Mouse (Mus musculus): ENCODE results near the gene Trim30b.
"Not testable (repeated sequence)": the region's sequence is repeated elsewhere in the genome, so short reads cannot be mapped to it uniquely, and the experiment has no call there.

Gene Trim30b

GRCm38 (mm10) chr7:104369736-104370414, at the start of gene Trim30b:
TSS of gene Trim30b (minus strand) at chr7:104369884.
- peak; percentile 30 for DNase-seq

DNA sequence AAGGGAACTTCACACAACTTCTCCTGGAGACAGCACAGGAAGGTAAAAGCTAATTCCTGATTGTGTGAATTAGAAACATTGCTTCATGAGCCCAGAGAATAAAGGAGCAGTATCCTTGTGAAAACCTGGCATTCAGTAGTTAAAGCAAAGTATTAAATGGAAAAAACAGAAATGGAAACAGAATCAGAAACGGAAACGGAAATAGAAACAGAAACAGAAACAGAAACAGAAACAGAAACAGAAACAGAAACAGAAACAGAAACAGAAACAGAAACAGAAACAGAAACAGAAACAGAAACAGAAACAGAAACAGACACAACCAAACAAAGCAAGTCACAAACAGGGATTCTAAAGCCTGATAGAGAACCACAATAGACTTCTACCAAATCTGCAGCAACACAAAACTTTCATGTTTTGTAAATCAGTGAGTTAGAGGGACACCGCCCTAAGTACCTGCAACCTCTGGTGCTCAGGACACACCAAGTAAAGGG, 34.8 kb upstream of the Trim30b start:
- no peak for DNase-seq

- no peak for DNase-seq
Observed at GRCm38 (mm10) chr7:104401140-104401539, 31.5 kb upstream of the Trim30b start.

DNA sequence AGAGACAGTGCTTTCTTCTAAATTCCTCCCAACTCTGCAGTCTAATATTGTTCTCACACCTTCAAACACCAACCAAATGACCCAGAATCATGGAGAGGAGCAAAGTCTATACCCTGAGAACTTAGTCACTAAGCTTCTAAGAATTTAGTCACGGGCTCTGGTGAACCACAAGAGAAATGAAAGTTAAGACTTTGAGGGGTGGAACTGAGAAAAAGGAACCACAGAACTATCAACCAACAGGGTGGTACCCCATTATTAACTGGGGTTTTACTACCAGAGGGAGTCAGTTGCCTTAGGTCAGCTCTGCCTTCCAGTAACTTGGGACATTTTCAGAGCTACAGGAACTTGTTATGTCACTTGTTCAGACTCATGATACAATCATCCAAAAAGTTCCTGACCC, 31.0 kb upstream of the Trim30b start, which contains the start of gene Trim30c:
Gene Trim30c, minus strand, starts transcription at position 140 of the 400 bp plus-strand sequence.
- DNase-seq, result no peak

GRCm38 (mm10) chr7:104398492-104398891, 28.8 kb upstream of the Trim30b start:
- DNase-seq, result no peak

GRCm38 (mm10) chr7:104366339-104366738, 3.3 kb downstream of the Trim30b start:
- no peak for DNase-seq

- DNase-seq, result no peak
Observed at GRCm38 (mm10) chr7:104353600-104353967, 16.1 kb downstream of the Trim30b start.

- DNase-seq, result peak; percentile 76
Observed at GRCm38 (mm10) chr7:104352717-104353599, 16.7 kb downstream of the Trim30b start, which contains the start of gene Trim12c. TSS of gene Trim12c (minus strand) at chr7:104353362.

GRCm38 (mm10) chr7:104348043-104348442, 21.6 kb downstream of the Trim30b start:
- not testable (repeated sequence) for DNase-seq

DNA sequence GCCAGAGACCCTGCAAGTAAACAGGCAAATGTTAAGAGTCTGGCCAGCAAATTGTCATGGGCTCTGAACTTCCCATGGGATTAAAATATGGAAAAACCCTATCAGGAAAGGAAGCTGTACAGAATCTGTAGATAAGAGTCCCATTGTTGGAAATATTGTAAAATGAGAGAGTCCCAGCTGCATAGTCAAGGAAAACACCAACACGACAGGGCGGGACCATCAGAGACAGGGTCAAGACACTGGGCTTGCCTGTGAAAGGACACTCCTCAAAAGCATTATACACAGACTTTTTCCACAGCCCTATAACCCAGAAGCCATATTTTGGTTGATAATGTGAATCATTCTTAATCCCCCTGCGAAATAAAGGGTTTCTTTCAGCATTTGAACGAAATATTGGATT, 28.9 kb downstream of the Trim30b start:
- not testable (repeated sequence) for DNase-seq

GRCm38 (mm10) chr7:104335547-104335946, 34.1 kb downstream of the Trim30b start:
- DNase-seq, result not testable (repeated sequence)

DNA sequence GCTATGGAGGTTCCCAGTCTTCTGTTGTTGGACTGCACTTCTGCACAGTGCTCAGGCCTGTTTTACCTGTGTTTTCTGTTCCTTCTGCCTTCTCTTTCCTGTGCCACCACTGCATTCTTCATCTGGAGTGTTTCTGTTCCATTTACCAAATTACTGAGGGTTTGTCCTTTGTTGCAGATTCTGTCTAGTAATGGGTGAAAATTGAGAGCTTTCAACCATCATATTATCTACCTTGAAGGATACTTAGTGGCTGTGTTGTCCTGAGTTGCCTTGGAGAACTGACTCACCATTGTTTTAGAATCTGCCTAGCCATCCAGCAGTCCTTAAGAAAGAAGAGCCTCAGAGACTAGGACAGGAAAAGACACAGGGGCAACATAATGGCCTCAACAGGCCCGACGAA, 40.5 kb downstream of the Trim30b start, which contains the start of gene Trim34b:
Gene Trim34b, plus strand, starts transcription at position 301 of the 400 bp plus-strand sequence.
- not testable (repeated sequence) for DNase-seq

- no peak for DNase-seq
Observed at GRCm38 (mm10) chr7:104322028-104322427, 47.7 kb downstream of the Trim30b start.

DNA sequence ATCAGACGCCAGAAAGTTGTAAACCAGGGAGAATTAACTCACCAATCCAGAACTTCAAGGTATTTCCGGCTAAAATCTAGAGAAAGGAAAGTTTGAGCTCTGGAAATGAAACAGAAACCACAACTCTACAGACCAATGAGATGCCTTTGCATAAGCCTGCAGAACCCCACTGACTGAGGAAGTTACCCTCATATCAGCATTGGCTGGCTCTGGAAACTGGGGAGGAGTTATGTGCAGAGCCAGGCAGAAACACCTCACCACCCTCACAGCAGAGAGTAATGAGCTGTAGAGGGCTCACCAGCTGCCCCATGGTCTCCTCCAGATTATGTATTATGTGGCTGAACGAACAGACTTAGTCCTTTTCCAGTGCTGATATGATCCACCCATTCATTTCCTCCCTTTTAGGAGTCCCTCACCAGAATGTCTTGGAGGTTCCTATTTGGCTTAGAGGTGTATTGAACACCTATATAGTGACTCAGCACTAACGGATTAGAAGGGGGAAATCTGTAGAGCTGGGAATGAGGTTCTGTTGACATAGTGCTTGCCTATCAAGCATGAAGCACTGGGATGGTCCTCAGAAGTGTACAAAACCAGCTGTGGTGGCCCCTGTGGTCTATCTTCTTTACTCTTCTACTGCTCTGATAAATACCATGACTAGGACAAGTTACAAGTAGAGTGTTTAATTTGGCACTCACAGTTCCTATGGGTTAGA, 54.2 kb downstream of the Trim30b start, which contains the start of gene Trim12a:
Gene Trim12a, minus strand, starts transcription at position 98 of the 712 bp plus-strand sequence.
- DNase-seq, result not testable (repeated sequence)

DNA sequence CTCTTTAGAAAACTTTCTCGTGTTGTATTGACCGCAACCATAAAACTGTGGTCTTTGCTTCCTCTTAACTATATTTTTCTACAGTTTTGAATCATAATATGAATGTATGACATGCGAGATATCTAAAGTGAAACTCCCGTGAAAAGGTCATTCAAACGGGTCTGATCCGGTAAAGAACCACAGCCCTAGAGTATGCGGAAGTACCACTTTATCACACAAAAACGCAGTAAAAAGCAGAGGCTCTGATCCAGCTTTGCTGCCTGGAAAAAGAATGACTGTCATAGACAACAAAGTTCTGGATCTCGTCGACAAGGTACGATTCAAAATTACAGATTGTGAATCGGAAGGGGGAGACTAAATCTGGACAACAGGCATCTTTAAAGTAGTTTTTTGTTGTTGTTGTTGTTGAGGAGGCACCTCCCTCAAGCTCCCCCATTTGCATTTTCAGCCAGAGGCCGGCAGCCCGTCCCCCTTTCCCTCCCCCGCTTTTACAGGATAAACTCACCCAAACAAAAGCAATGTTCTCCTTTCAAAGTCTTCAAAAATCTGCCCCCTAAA, 54.8 kb downstream of the Trim30b start:
- peak; percentile 43 for DNase-seq
